Mouse (Mus musculus) lung, postnatal 0 days (tissue): ENCODE results near the gene Nod1.

Experiments
- CTCF ChIP-seq: IDR thresholded peaks from 2 replicates; pipeline ENCODE4 v1.5.1; 2016; ENCODE audit warnings: antibody characterized with exemption, mild to moderate bottlenecking
- EP300 ChIP-seq: IDR thresholded peaks from 2 replicates; pipeline ENCODE4 v1.6.1; 2016; ENCODE audit warnings: antibody characterized with exemption, mild to moderate bottlenecking, control low read depth

GRCm38 (mm10) chr6:55008401-55008800 is 36.0 kb upstream of the Nod1 start:
- TF ChIP-seq CTCF, result no peak
- TF ChIP-seq EP300, result no peak
